ENCODE assay signal across 21 mouse cellular contexts in genomic region chr9:105771380-105771779, GRCm38 (mm10). TPM values are rescaled to one million over a fixed set of nuclear protein-coding genes. Genes with fewer than 3 reads are reported as not detected.
DNase-seq lines count a peak whose midpoint lies in the region; ATAC-seq and TF ChIP-seq lines count a peak whose summit lies in the region.
"Had no signal": no experiment of that assay in that cellular context is flagged by ENCODE, and none has a peak within 500 bp of the region (broad histone marks: within the 10 kb centered on the region; RNA-seq: fewer than 3 reads in every experiment).

No protein-coding gene starts in this region.

- no peak for TF ChIP-seq CTCF in lung, postnatal 0 days (IDR thresholded peaks at IDR 0.05)

- H3K4me1 ChIP-seq in kidney, embryonic 16.5 days (ENCODE audit: insufficient read depth, low read length) = peaks cover 12% of the 10 kb centered on the region
- no peaks in the 10 kb centered on the region for H3K4me1 ChIP-seq in kidney, embryonic 14.5 days (ENCODE audit: control insufficient read depth, insufficient read depth, low read length)
- H3K4me1 ChIP-seq in lung, postnatal 0 days (ENCODE audit: insufficient read depth, low read depth, low read length) = no peaks in the 10 kb centered on the region

- no peak overlapping the region for H3K27ac ChIP-seq in kidney, embryonic 16.5 days (ENCODE audit: low read length)
- H3K27ac ChIP-seq in kidney, embryonic 14.5 days (ENCODE audit: low read depth, low read length) = no peak overlapping the region
- H3K27ac ChIP-seq in lung, postnatal 0 days (ENCODE audit: low read length) = no peak overlapping the region
- H3K27ac ChIP-seq: embryonic facial prominence, embryonic 12.5 days; embryonic facial prominence, embryonic 15.5 days; gastrocnemius, adult 2 months; hindbrain, embryonic 12.5 days had no signal

- no peak overlapping the region for H3K4me3 ChIP-seq in kidney, embryonic 16.5 days (ENCODE audit: low read length)
- H3K4me3 ChIP-seq in kidney, embryonic 14.5 days (ENCODE audit: low read length) = no peak overlapping the region
- no peak overlapping the region for H3K4me3 ChIP-seq in lung, postnatal 0 days (ENCODE audit: low read depth, low read length)
- H3K4me3 ChIP-seq: embryonic facial prominence, embryonic 12.5 days; embryonic facial prominence, embryonic 15.5 days; gastrocnemius, adult 2 months; hindbrain, embryonic 12.5 days had no signal

- TF ChIP-seq EP300 in lung, postnatal 0 days (IDR thresholded peaks at IDR 0.05) = no peak

- H3K27me3 ChIP-seq in kidney, embryonic 16.5 days (ENCODE audit: insufficient read depth, low read length) = no peaks in the 10 kb centered on the region
- no peaks in the 10 kb centered on the region for H3K27me3 ChIP-seq in kidney, embryonic 14.5 days (ENCODE audit: control insufficient read depth, insufficient read depth, low read length)
- H3K27me3 ChIP-seq in lung, postnatal 0 days (replicated peaks; ENCODE audit: insufficient read depth, low read length) = no peaks in the 10 kb centered on the region
- H3K27me3 ChIP-seq: embryonic facial prominence, embryonic 12.5 days; embryonic facial prominence, embryonic 15.5 days; hindbrain, embryonic 12.5 days had no signal

- H3K36me3 ChIP-seq in kidney, embryonic 16.5 days (ENCODE audit: insufficient read depth, low read length) = no peaks in the 10 kb centered on the region
- H3K36me3 ChIP-seq in kidney, embryonic 14.5 days (ENCODE audit: control insufficient read depth, insufficient read depth, low read length) = no peaks in the 10 kb centered on the region
- H3K36me3 ChIP-seq in lung, postnatal 0 days (ENCODE audit: insufficient read depth, low read length) = no peaks in the 10 kb centered on the region
- H3K36me3 ChIP-seq: embryonic facial prominence, embryonic 12.5 days; embryonic facial prominence, embryonic 15.5 days; hindbrain, embryonic 12.5 days had no signal

- WGBS in kidney, embryonic 16.5 days = 67% methylated on average over 3 of the region's 3 CpGs
- WGBS in kidney, embryonic 14.5 days = 70% methylated on average over 3 of the region's 3 CpGs
- WGBS in lung, postnatal 0 days = 17% methylated on average over 3 of the region's 3 CpGs

- ATAC-seq in kidney, embryonic 16.5 days (ENCODE audit: low FRiP score, low TSS enrichment) = no peak
- ATAC-seq in kidney, embryonic 14.5 days (ENCODE audit: low FRiP score, low TSS enrichment) = no peak
- ATAC-seq in lung, postnatal 0 days = no peak
- ATAC-seq: CD4-positive, CD25-positive, alpha-beta regulatory T cell, adult 4 months; forebrain, embryonic 14.5 days; forebrain, postnatal 0 days had no signal

- H3K9me3 ChIP-seq in kidney, embryonic 16.5 days (ENCODE audit: low read length) = no peaks in the 10 kb centered on the region
- H3K9me3 ChIP-seq in kidney, embryonic 14.5 days (ENCODE audit: control insufficient read depth, low read length) = no peaks in the 10 kb centered on the region
- H3K9me3 ChIP-seq in lung, postnatal 0 days (ENCODE audit: low read length) = no peaks in the 10 kb centered on the region
- H3K9me3 ChIP-seq: embryonic facial prominence, embryonic 12.5 days; embryonic facial prominence, embryonic 15.5 days; hindbrain, embryonic 12.5 days had no signal

- DNase-seq in kidney, adult 9 months = peak; percentile 69
- peak; percentile 29 to 60 for DNase-seq in kidney, postnatal 36 days
- DNase-seq in lung, postnatal 0 days (ENCODE audit: low spot score) = peak; percentile 18
- DNase-seq in lung, postnatal 4 days = no peak
- DNase-seq: cerebellum, adult 11 months; cerebellum, adult 2 months; cerebellum, adult 9-11 months; cerebellum, postnatal 25 days; forebrain, postnatal 0 days; gastrocnemius, adult 2 months; gastrocnemius, postnatal 14 days had no signal

- no peak overlapping the region for H3K9ac ChIP-seq in kidney, embryonic 16.5 days (replicated peaks; ENCODE audit: low read length)
- H3K9ac ChIP-seq in kidney, embryonic 14.5 days (ENCODE audit: low read depth, low read length) = no peak overlapping the region
- H3K9ac ChIP-seq in lung, postnatal 0 days (replicated peaks; ENCODE audit: low read depth) = no peak overlapping the region
- H3K9ac ChIP-seq: embryonic facial prominence, embryonic 12.5 days; embryonic facial prominence, embryonic 15.5 days; forebrain, postnatal 0 days; hindbrain, embryonic 12.5 days had no signal

- no peak overlapping the region for H3K4me2 ChIP-seq in kidney, embryonic 16.5 days (replicated peaks; ENCODE audit: low read depth, low read length)
- H3K4me2 ChIP-seq in kidney, embryonic 14.5 days (replicated peaks; ENCODE audit: low read depth, low read length) = no peak overlapping the region
- no peak overlapping the region for H3K4me2 ChIP-seq in lung, postnatal 0 days (replicated peaks; ENCODE audit: low read depth, low read length)
- H3K4me2 ChIP-seq: embryonic facial prominence, embryonic 12.5 days; embryonic facial prominence, embryonic 15.5 days; heart, embryonic 11.5 days; hindbrain, embryonic 12.5 days had no signal

RNA-seq across cellular contexts. Expression of gene Col6a6, which starts 56.6 kb away (rescaled TPM):
- polyA plus RNA-seq in kidney, embryonic 16.5 days (2015; fragmentation: Nextera tagmentation; extraction: Ambion mirVana) = 0.92 and 1.1 TPM in 2 replicates
- 0.64 and 0.83 TPM in 2 replicates for polyA plus RNA-seq in kidney, embryonic 14.5 days (2014; fragmentation: Nextera tagmentation; extraction: Ambion mirVana)
- 0.07 and 0.12 TPM in 2 replicates for polyA plus RNA-seq in lung, postnatal 0 days (2015; fragmentation: Nextera tagmentation; extraction: Ambion mirVana)
- polyA plus RNA-seq: C2C12; CD4-positive, CD25-positive, alpha-beta regulatory T cell, adult 4 months; forebrain, embryonic 11.5 days; forebrain, embryonic 14.5 days had no signal

Comparison
In these comparisons a context has a peak if more than half of its experiments do, and no peak if none do; other contexts are left out.
1. DNase-seq: peak in kidney, adult 9 months (single experiment), kidney, postnatal 36 days (2 of 2) and lung, postnatal 0 days (single experiment); none in lung, postnatal 4 days (0 of 2).